Mouse (Mus musculus) layer of hippocampus, adult 9-11 months (tissue): ENCODE data around the gene 1700037H04Rik.

Experiments used
- DNase-seq: peaks from one replicate; pipeline ENCODE4 v3.0.0; 2022

1700037H04Rik gene

GRCm38 (mm10) chr2:131145536-131145935 is 14.3 kb downstream of the 1700037H04Rik start:
- DNase-seq, result no peak

GRCm38 (mm10) chr2:131145121-131145520 is 14.8 kb downstream of the 1700037H04Rik start:
- no peak for DNase-seq

GRCm38 (mm10) chr2:131143007-131143780 is 16.7 kb downstream of the 1700037H04Rik start:
- DNase-seq, result no peak

- DNase-seq, result peak; percentile 35
Observed at GRCm38 (mm10) chr2:131142592-131142991, 17.3 kb downstream of the 1700037H04Rik start.

- no peak for DNase-seq
Observed at GRCm38 (mm10) chr2:131141336-131141986, 18.4 kb downstream of the 1700037H04Rik start.

GRCm38 (mm10) chr2:131140533-131140905 is 19.4 kb downstream of the 1700037H04Rik start:
- no peak for DNase-seq

- no peak for DNase-seq
Observed at GRCm38 (mm10) chr2:131139886-131140532, 19.9 kb downstream of the 1700037H04Rik start.

- DNase-seq, result no peak
Observed at GRCm38 (mm10) chr2:131139287-131139686, 20.6 kb downstream of the 1700037H04Rik start.

- DNase-seq, result no peak
Observed at GRCm38 (mm10) chr2:131138760-131139159, 21.1 kb downstream of the 1700037H04Rik start.

- no peak for DNase-seq
Observed at GRCm38 (mm10) chr2:131138296-131138695, 21.6 kb downstream of the 1700037H04Rik start.

GRCm38 (mm10) chr2:131135521-131136139 is 24.3 kb downstream of the 1700037H04Rik start:
- no peak for DNase-seq

- no peak for DNase-seq
Observed at GRCm38 (mm10) chr2:131134826-131135400, 25.0 kb downstream of the 1700037H04Rik start.

- no peak for DNase-seq
Observed at GRCm38 (mm10) chr2:131134381-131134780, 25.5 kb downstream of the 1700037H04Rik start.

- no peak for DNase-seq
Observed at GRCm38 (mm10) chr2:131132930-131133547, 26.8 kb downstream of the 1700037H04Rik start, which contains the start of gene Gm11037. Gene Gm11037 (plus strand): TSS chr2:131133497.

- no peak for DNase-seq
Observed at GRCm38 (mm10) chr2:131132111-131132888, 27.6 kb downstream of the 1700037H04Rik start.

- no peak for DNase-seq
Observed at GRCm38 (mm10) chr2:131130849-131131248, 29.0 kb downstream of the 1700037H04Rik start.

- DNase-seq, result no peak
Observed at GRCm38 (mm10) chr2:131129836-131130235, 30.0 kb downstream of the 1700037H04Rik start.

GRCm38 (mm10) chr2:131128636-131129157 is 31.2 kb downstream of the 1700037H04Rik start:
- no peak for DNase-seq

- DNase-seq, result no peak
Observed at GRCm38 (mm10) chr2:131128211-131128610, 31.7 kb downstream of the 1700037H04Rik start.

- DNase-seq, result no peak
Observed at GRCm38 (mm10) chr2:131127161-131127730, 32.6 kb downstream of the 1700037H04Rik start, which contains the start of gene Hspa12b. Gene Hspa12b (plus strand): TSS chr2:131127280.
